Mouse (Mus musculus) embryo, embryonic 10 days (tissue): ENCODE measurements around the gene Lima1.

Experiments
- DNase-seq: peaks from one replicate; pipeline ENCODE4 v3.0.0-alpha.2; 2015; ENCODE audit warnings: low spot score

The Lima1 gene

GRCm38 (mm10) chr15:99733186-99733585, 142.1 kb downstream of the Lima1 start:
- DNase-seq = no peak

GRCm38 (mm10) chr15:99731678-99732077, 143.6 kb downstream of the Lima1 start:
- DNase-seq = no peak

GRCm38 (mm10) chr15:99731167-99731566, 144.1 kb downstream of the Lima1 start:
- no peak for DNase-seq

GRCm38 (mm10) chr15:99729056-99729783, 146.0 kb downstream of the Lima1 start:
- DNase-seq = no peak
